7 mouse cellular contexts compared by ENCODE assay signal in the genomic region with DNA sequence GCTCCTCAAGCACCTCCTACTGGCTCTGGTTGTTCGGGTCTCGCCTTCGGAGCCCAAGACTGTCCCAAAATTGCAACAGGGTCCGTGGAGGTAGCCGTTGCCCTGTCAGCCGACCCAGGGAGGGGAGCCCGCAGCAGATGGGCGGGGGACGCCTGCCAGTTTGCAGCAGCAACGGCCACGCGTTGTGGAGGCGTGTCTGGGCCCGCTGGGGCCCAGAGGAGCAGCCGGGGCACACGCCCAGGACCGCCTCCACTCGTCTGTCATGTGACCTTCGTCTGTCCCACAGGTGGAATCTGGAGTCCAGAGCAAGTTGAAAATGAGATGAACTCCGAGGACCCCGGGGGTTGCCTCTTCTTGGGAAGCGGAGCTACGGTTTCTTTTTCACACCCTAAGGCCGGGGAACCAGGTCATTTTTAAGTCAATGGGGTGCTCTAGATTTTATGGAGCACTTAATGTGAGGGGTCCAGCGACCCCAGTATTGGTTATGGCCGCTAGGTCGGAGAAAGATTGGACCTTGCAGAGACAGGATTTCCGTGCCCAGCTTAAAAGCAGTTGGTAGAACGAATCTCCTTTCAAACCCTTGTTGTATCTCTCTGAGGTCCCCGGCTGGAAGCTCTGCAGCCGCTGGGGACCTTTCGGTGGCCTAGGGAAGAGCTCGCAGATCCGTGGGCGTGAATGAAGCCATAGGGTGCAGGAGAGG. TPM values are rescaled to one million over a fixed set of nuclear protein-coding genes. Genes with fewer than 3 reads are reported as not detected.
DNase-seq lines count a peak whose midpoint lies in the region; ATAC-seq and TF ChIP-seq lines count a peak whose summit lies in the region.

A gene (plus strand): TSS at position 283 of the 700 bp plus-strand sequence.

- peaks cover 30% of the 10 kb centered on the region for H3K4me1 ChIP-seq in liver, embryonic 12.5 days
- peaks cover 37% of the 10 kb centered on the region for H3K4me1 ChIP-seq in small intestine, adult 2 months (ENCODE audit: control insufficient read depth, insufficient read depth, insufficient read length, low read length)

- 0 out of 2 replicates have a peak, but pooled peaks have one; percentile 4 for TF ChIP-seq POLR2A in small intestine, adult 2 months (IDR thresholded peaks at IDR 0.05; ENCODE audit: low read depth, low read length)

- H3K4me2 ChIP-seq in liver, embryonic 12.5 days, result peak within 1 kb of the TSS; percentile 72

- no peaks in the 10 kb centered on the region for H3K36me3 ChIP-seq in liver, embryonic 12.5 days
- H3K36me3 ChIP-seq in small intestine, adult 2 months (ENCODE audit: control insufficient read depth, insufficient read depth, low read length), result no peaks in the 10 kb centered on the region

- no peak for TF ChIP-seq CTCF in small intestine, adult 2 months (IDR thresholded peaks at IDR 0.05; ENCODE audit: extremely low read depth, insufficient read length, insufficient replicate concordance, low read depth, low read length)
- no peak for TF ChIP-seq CTCF in layer of hippocampus, adult 2 months (conservative IDR thresholded peaks at IDR 0.05)

- peak within 1 kb of the TSS; percentile 48 for H3K4me3 ChIP-seq in liver, embryonic 12.5 days
- peak within 1 kb of the TSS; percentile 73 for H3K4me3 ChIP-seq in small intestine, adult 2 months (ENCODE audit: low read depth, low read length)
- H3K4me3 ChIP-seq in layer of hippocampus, adult 2 months, result no peak within 1 kb of the TSS; the same call in 1 of the 2 replicates

- H3K9me3 ChIP-seq in liver, embryonic 12.5 days (replicated peaks), result no peaks in the 10 kb centered on the region

- H3K27me3 ChIP-seq in liver, embryonic 12.5 days (replicated peaks), result peaks cover 83% of the 10 kb centered on the region
- peaks cover 10% of the 10 kb centered on the region; the same call in 1 of the 2 replicates for H3K27me3 ChIP-seq in small intestine, adult 2 months (ENCODE audit: control insufficient read depth, insufficient read depth, low read length)

- WGBS in liver, embryonic 12.5 days (ENCODE audit: insufficient replicate concordance), result 4% methylated on average over 35 of the region's 35 CpGs
- WGBS in small intestine, adult 2 months, result 1% methylated on average over 35 of the region's 35 CpGs

- H3K27ac ChIP-seq in liver, embryonic 12.5 days, result no peak within 1 kb of the TSS
- peak within 1 kb of the TSS; percentile 93 for H3K27ac ChIP-seq in small intestine, adult 2 months (ENCODE audit: insufficient read depth, low read depth, low read length)
- H3K27ac ChIP-seq in layer of hippocampus, adult 2 months, result no peak within 1 kb of the TSS

- peak; percentile 47 for DNase-seq in urinary bladder, postnatal 14 days (ENCODE audit: low spot score)
- DNase-seq in urinary bladder, postnatal 10 days (ENCODE audit: low spot score), result no peak
- no peak for DNase-seq in cerebellum, adult 9-11 months
- DNase-seq in layer of hippocampus, adult 2 months (ENCODE audit: low spot score in 2 of 2), result no peak

- peak within 1 kb of the TSS; percentile 44 for H3K9ac ChIP-seq in liver, embryonic 12.5 days

- ATAC-seq in hematopoietic stem cell, adult 5-6 weeks (replicated peaks in 1 of 2; ENCODE audit: insufficient read depth in 1 of 2, low FRiP score in 2 of 2, low TSS enrichment in 1 of 2, low read depth in 1 of 2, poor library complexity in 2 of 2, severe bottlenecking in 2 of 2), result 0 out of 4 replicates have a peak, but pooled peaks have one; percentile 3 to 6
- peak; percentile 34; the same call in 1 of the 2 replicates for ATAC-seq in liver, embryonic 12.5 days

RNA-seq across cellular contexts. Expression of the gene that starts here (rescaled TPM):
- not detected in 2 replicates for total RNA-seq in hematopoietic stem cell, adult 5-6 weeks (2017)
- 0.05 TPM in 1 of 2 replicates, not detected in the other for polyA plus RNA-seq in liver, embryonic 12.5 days (2016; fragmentation: Nextera tagmentation; extraction: Ambion mirVana)
- 8.3 and 51.7 TPM in 2 replicates for polyA plus RNA-seq in small intestine, adult 2 months (2012; rRNA removed)
- total RNA-seq in layer of hippocampus, adult 2 months (2021), result not detected

Comparison
In these comparisons a context has a peak if more than half of its experiments do, and no peak if none do; other contexts are left out.
1. Peak in ATAC-seq in hematopoietic stem cell, adult 5-6 weeks; RNA of the gene not detected or under 1 TPM.
2. Peak in ATAC-seq, H3K4me3 ChIP-seq, H3K9ac ChIP-seq and H3K4me2 ChIP-seq in liver, embryonic 12.5 days; RNA of the gene not detected or under 1 TPM.